Mouse (Mus musculus) stomach, postnatal 0 days (tissue): ENCODE measurements at regions not wholly inside any gene's neighbourhood (a gene's known extent, or its start where the extent isn't known, plus 50 kb on each side); places are given as distances from the start of the nearest gene placed in this dataset.

ENCODE experiments used
- CTCF ChIP-seq: IDR thresholded peaks from 2 replicates; pipeline ENCODE4 v1.5.1; 2016; ENCODE audit warnings: antibody characterized with exemption, low read depth, mild to moderate bottlenecking, moderate library complexity
- EP300 ChIP-seq: optimal IDR thresholded peaks from 2 replicates; pipeline ENCODE3; 2016; ENCODE audit warnings: antibody characterized with exemption

DNA sequence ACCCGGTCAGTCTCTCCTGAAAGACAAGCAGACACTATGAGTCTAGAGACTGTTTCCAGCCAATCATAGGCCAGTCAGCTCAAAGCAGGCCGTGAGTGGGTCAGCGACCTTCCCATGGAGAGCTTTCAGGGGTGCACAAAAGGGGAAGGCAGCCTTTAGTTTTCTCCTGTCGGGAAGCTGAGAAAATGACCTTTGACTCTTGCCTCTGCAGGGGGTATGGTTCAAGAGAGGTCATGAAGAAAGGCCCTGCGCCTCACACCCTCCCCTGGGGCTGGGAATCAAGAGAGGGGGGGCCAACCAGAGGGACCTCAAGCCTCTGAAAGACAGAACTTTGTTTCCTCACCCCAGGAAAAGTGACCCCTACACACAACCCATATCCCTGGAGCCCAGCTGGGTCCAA is 164.4 kb upstream of the Rapgef5 start:
- TF ChIP-seq CTCF (no peak), EP300 (no peak)
